In the genomic region with DNA sequence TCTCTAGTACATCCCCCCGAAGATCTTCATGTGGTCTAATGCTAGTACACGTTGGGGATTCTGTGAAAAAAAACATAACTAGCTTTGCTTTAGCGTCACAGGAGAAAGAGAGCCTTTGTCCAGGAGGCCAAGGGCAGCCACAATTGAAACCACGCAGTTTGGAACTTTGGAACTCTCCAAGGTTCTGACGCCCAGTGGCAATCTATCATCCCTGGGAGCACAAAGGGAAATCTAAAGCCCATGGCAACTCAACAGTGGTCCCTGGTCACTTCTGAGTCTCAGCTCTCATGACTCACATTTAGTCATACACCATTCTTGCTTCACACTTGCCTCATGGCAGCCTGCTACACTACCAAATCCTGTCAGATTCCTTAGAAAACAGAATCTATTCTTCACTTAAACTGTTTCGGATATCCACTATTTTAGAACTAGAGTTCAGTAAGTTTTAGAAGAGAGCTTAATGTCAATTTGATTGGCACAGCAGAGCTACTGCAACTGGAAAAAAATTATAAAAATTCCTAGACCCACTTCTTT, we compare ENCODE assay signal across 16 mouse cellular contexts. TPM values are rescaled to one million over a fixed set of nuclear protein-coding genes. Genes with fewer than 3 reads are reported as not detected.
DNase-seq lines count a peak whose midpoint lies in the region; ATAC-seq and TF ChIP-seq lines count a peak whose summit lies in the region.
"Had no signal": no experiment of that assay in that cellular context is flagged by ENCODE, and none has a peak within 500 bp of the region (broad histone marks: within the 10 kb centered on the region; RNA-seq: fewer than 3 reads in every experiment).

No protein-coding gene starts in this region.

- TF ChIP-seq POLR2A in MEL (IDR thresholded peaks at IDR 0.05; ENCODE audit: control insufficient read depth in 1 of 2, insufficient read depth in 1 of 2, low read depth in 1 of 2, low read length in 2 of 2, poor library complexity in 1 of 2): no peak
- TF ChIP-seq POLR2A in limb, embryonic 14.5 days (IDR thresholded peaks at IDR 0.05; ENCODE audit: borderline replicate concordance, extremely low read depth, insufficient read depth, insufficient read length): no peak

- peak; percentile 29 for DNase-seq in hindbrain, embryonic 14.5 days (ENCODE audit: low spot score)
- DNase-seq in hindbrain, postnatal 0 days (ENCODE audit: low spot score): no peak
- DNase-seq in MEL (ENCODE audit: low read depth, low spot score): peak; percentile 32
- DNase-seq in c-Kit-positive CD71-positive TER-119-negative erythroid progenitor cells, embryonic 14.5 days (ENCODE audit: low read depth): peak; percentile 10
- peak; percentile 34 for DNase-seq in limb, embryonic 14.5 days (ENCODE audit: low spot score)
- no peak for DNase-seq in cerebellum, postnatal 14 days
- no peak for DNase-seq in testis, postnatal 14 days (ENCODE audit: low spot score)
- DNase-seq in urinary bladder, adult 2 months (ENCODE audit: low spot score): no peak
- DNase-seq: cerebellum, adult 18-20 months; gastrocnemius, postnatal 25 days; kidney, adult 9 months; liver, postnatal 0 days; midbrain, embryonic 14.5 days; thymus, postnatal 4 days had no signal

- no peaks in the 10 kb centered on the region for H3K36me3 ChIP-seq in hindbrain, embryonic 14.5 days (replicated peaks; ENCODE audit: control insufficient read depth, insufficient read depth)
- H3K36me3 ChIP-seq in hindbrain, postnatal 0 days (ENCODE audit: insufficient read depth, low read length): no peaks in the 10 kb centered on the region
- peaks cover 4 to 18% of the 10 kb centered on the region in 2 experiments; a peak in 2 of 4 replicates for H3K36me3 ChIP-seq in MEL (ENCODE audit: control insufficient read depth in 1 of 2, insufficient read depth in 2 of 2, low read length in 2 of 2)
- H3K36me3 ChIP-seq in limb, embryonic 14.5 days (ENCODE audit: control insufficient read depth, insufficient read depth, low read length): no peaks in the 10 kb centered on the region

- TF ChIP-seq RAD21 in MEL (IDR thresholded peaks at IDR 0.05; ENCODE audit: low read depth, low read length): no peak

- no peak overlapping the region for H3K9ac ChIP-seq in hindbrain, embryonic 14.5 days
- no peak overlapping the region for H3K9ac ChIP-seq in hindbrain, postnatal 0 days (replicated peaks; ENCODE audit: low read length)
- no peak overlapping the region for H3K9ac ChIP-seq in MEL (ENCODE audit: control insufficient read depth, low read depth, low read length, poor library complexity, severe bottlenecking)
- H3K9ac ChIP-seq in limb, embryonic 14.5 days (ENCODE audit: low read depth, low read length, severe bottlenecking): no peak overlapping the region
- H3K9ac ChIP-seq: liver, postnatal 0 days had no signal

- H3K27ac ChIP-seq in hindbrain, embryonic 14.5 days: no peak overlapping the region
- H3K27ac ChIP-seq in hindbrain, postnatal 0 days: no peak overlapping the region
- H3K27ac ChIP-seq in MEL (ENCODE audit: control insufficient read depth, low read depth, low read length): no peak overlapping the region
- no peak overlapping the region for H3K27ac ChIP-seq in limb, embryonic 14.5 days (replicated peaks; ENCODE audit: low read depth, low read length)
- H3K27ac ChIP-seq: left cerebral cortex, adult 2 months had no signal

- no peaks in the 10 kb centered on the region for H3K27me3 ChIP-seq in hindbrain, embryonic 14.5 days (ENCODE audit: control insufficient read depth, insufficient read depth, low read length)
- H3K27me3 ChIP-seq in hindbrain, postnatal 0 days (ENCODE audit: insufficient read depth, low read length): no peaks in the 10 kb centered on the region
- H3K27me3 ChIP-seq in MEL (ENCODE audit: control insufficient read depth in 1 of 2, insufficient read depth in 2 of 2, low read length in 2 of 2): no peaks in the 10 kb centered on the region
- no peaks in the 10 kb centered on the region for H3K27me3 ChIP-seq in limb, embryonic 14.5 days (ENCODE audit: control insufficient read depth, insufficient read depth, low read length)
- H3K27me3 ChIP-seq: CH12.LX had no signal

- no peak overlapping the region for H3K4me3 ChIP-seq in hindbrain, embryonic 14.5 days (replicated peaks; ENCODE audit: low read length)
- no peak overlapping the region for H3K4me3 ChIP-seq in hindbrain, postnatal 0 days (ENCODE audit: low read length)
- H3K4me3 ChIP-seq in MEL (ENCODE audit: control insufficient read depth in 1 of 2, insufficient read depth in 1 of 2, low read depth in 2 of 2, low read length in 2 of 2): no peak overlapping the region
- H3K4me3 ChIP-seq in limb, embryonic 14.5 days (replicated peaks; ENCODE audit: low read length): no peak overlapping the region
- H3K4me3 ChIP-seq: left cerebral cortex, adult 2 months had no signal

- no peak for TF ChIP-seq CTCF in hindbrain, postnatal 0 days (IDR thresholded peaks at IDR 0.05; ENCODE audit: low read depth)
- no peak for TF ChIP-seq CTCF in MEL (IDR thresholded peaks at IDR 0.05 in 2 of 3, conservative IDR thresholded peaks at IDR 0.05 in 1 of 3; ENCODE audit: control insufficient read depth in 1 of 3, insufficient read depth in 1 of 3, low read depth in 2 of 3, low read length in 3 of 3, poor library complexity in 1 of 3, severe bottlenecking in 1 of 3)

- no peak for TF ChIP-seq EP300 in MEL (IDR thresholded peaks at IDR 0.05; ENCODE audit: low read depth in 1 of 2, low read length in 2 of 2)

- no peaks in the 10 kb centered on the region for H3K9me3 ChIP-seq in hindbrain, embryonic 14.5 days (ENCODE audit: control insufficient read depth, low read length)
- no peaks in the 10 kb centered on the region for H3K9me3 ChIP-seq in hindbrain, postnatal 0 days (ENCODE audit: low read length)
- no peaks in the 10 kb centered on the region for H3K9me3 ChIP-seq in MEL (replicated peaks; ENCODE audit: insufficient read depth, low read length)
- H3K9me3 ChIP-seq in limb, embryonic 14.5 days (ENCODE audit: control insufficient read depth, low read length): no peaks in the 10 kb centered on the region

- WGBS in hindbrain, embryonic 14.5 days: 42% methylated on average over 6 of the region's 6 CpGs
- WGBS in hindbrain, postnatal 0 days: 47% methylated on average over 6 of the region's 6 CpGs
- 48% methylated on average over 6 of the region's 6 CpGs for WGBS in limb, embryonic 14.5 days

- H3K79me2 ChIP-seq in MEL (ENCODE audit: control insufficient read depth, insufficient read depth, low read length, poor library complexity): peaks cover 2% of the 10 kb centered on the region; the same call in 1 of the 2 replicates

- H3K4me2 ChIP-seq in hindbrain, embryonic 14.5 days (replicated peaks): no peak overlapping the region
- no peak overlapping the region for H3K4me2 ChIP-seq in hindbrain, postnatal 0 days (ENCODE audit: low read depth, low read length)
- H3K4me2 ChIP-seq in limb, embryonic 14.5 days (replicated peaks; ENCODE audit: low read depth, low read length, severe bottlenecking): no peak overlapping the region

- ATAC-seq in hindbrain, embryonic 14.5 days (ENCODE audit: low FRiP score): no peak
- ATAC-seq in hindbrain, postnatal 0 days: no peak
- ATAC-seq in limb, embryonic 14.5 days (ENCODE audit: low FRiP score, low read depth): no peak
- ATAC-seq: liver, postnatal 0 days had no signal

- no peaks in the 10 kb centered on the region for H3K4me1 ChIP-seq in hindbrain, embryonic 14.5 days (replicated peaks; ENCODE audit: control insufficient read depth, insufficient read depth, low read length)
- H3K4me1 ChIP-seq in hindbrain, postnatal 0 days (ENCODE audit: insufficient read depth, low read length): no peaks in the 10 kb centered on the region
- H3K4me1 ChIP-seq in MEL (ENCODE audit: control insufficient read depth in 1 of 2, insufficient read depth in 2 of 2, low read length in 2 of 2): peaks cover 0 to 6% of the 10 kb centered on the region in 2 experiments; a peak in 2 of 4 replicates
- no peaks in the 10 kb centered on the region for H3K4me1 ChIP-seq in limb, embryonic 14.5 days (ENCODE audit: control insufficient read depth, insufficient read depth, low read length)

TF ChIP-seq in MEL, 35 proteins besides CTCF, POLR2A, EP300 and RAD21:
- TF ChIP-seq SMC3 (IDR thresholded peaks at IDR 0.05; ENCODE audit: low read depth, low read length) (no peak), CHD2 (IDR thresholded peaks at IDR 0.05; ENCODE audit: low read length) (no peak), ZKSCAN1 (IDR thresholded peaks at IDR 0.05; ENCODE audit: low read depth, low read length) (no peak), GATA1 (IDR thresholded peaks at IDR 0.05; ENCODE audit: low read depth, low read length) (no peak), ETS1 (IDR thresholded peaks at IDR 0.05; ENCODE audit: low read depth, low read length) (no peak), MYC (IDR thresholded peaks at IDR 0.05; ENCODE audit: low read depth, low read length) (no peak), JUND (IDR thresholded peaks at IDR 0.05; ENCODE audit: low read depth, low read length) (no peak), MYB (IDR thresholded peaks at IDR 0.05; ENCODE audit: low read depth, low read length) (no peak), MEF2A (IDR thresholded peaks at IDR 0.05; ENCODE audit: extremely low read depth, insufficient replicate concordance, low read depth, low read length, poor library complexity, severe bottlenecking) (no peak), MAFK (IDR thresholded peaks at IDR 0.05; ENCODE audit: borderline replicate concordance, low read depth, low read length) (no peak)

RNA-seq across cellular contexts. Expression of gene Sik2, which starts 50.9 kb away (rescaled TPM):
- polyA plus RNA-seq in hindbrain, embryonic 14.5 days (2014; fragmentation: Nextera tagmentation; extraction: Ambion mirVana): 16.1 and 17.4 TPM in 2 replicates
- total RNA-seq in hindbrain, postnatal 0 days (2014; rRNA removed): 24.4 and 26.1 TPM in 2 replicates
- polyA plus RNA-seq in hindbrain, postnatal 0 days (2015; fragmentation: Nextera tagmentation; extraction: Ambion mirVana): 11.7 and 13.0 TPM in 2 replicates
- 7.5 and 11.0 TPM in 2 replicates for total RNA-seq in MEL (2012; rRNA removed)
- polyA plus RNA-seq in MEL (2012; ENCODE audit: insufficient read depth in 1 of 2, insufficient read length in 2 of 2, low read depth in 1 of 2, low replicate concordance in 2 of 2, missing spikeins in 1 of 2): 10 to 100 TPM in 1 of 2 experiments, not detected in 1; 12.1 TPM
- 16.3 and 16.8 TPM in 2 replicates for polyA plus RNA-seq in limb, embryonic 14.5 days (2012; rRNA removed)
- polyA plus RNA-seq in limb, embryonic 14.5 days (2014; fragmentation: Nextera tagmentation; extraction: Ambion mirVana): 15.8 and 18.7 TPM in 2 replicates
- polyA plus RNA-seq in urinary bladder, adult 2 months (2012; rRNA removed): 17.4 and 19.2 TPM in 2 replicates

Comparison
In these comparisons a context has a peak if more than half of its experiments do, and no peak if none do; other contexts are left out.
1. DNase-seq: peak in hindbrain, embryonic 14.5 days (single experiment), MEL (single experiment), c-Kit-positive CD71-positive TER-119-negative erythroid progenitor cells, embryonic 14.5 days (single experiment) and limb, embryonic 14.5 days (single experiment); none in hindbrain, postnatal 0 days (single experiment), cerebellum, postnatal 14 days (0 of 2), testis, postnatal 14 days (single experiment) and urinary bladder, adult 2 months (single experiment).